Mouse (Mus musculus): Measurements from ENCODE around the gene Igsf9. TPM values are rescaled to one million over a fixed set of nuclear protein-coding genes. Genes with fewer than 3 reads are reported as not detected.

Igsf9 gene
- polyA plus RNA-seq, 1 experiment = 2.2 TPM

- Histone ChIP-seq H3K4me3 (replicated peaks; ENCODE audit: insufficient read depth, low read depth, low read length) (no peak overlapping the region), H3K27me3 (ENCODE audit: control insufficient read depth, insufficient read depth, low read length) (no peaks in the 10 kb centered on the region), H3K27ac (ENCODE audit: insufficient read depth, low read length) (no peak overlapping the region), H3K4me1 (ENCODE audit: control insufficient read depth, insufficient read depth, low read length) (no peaks in the 10 kb centered on the region)
- 23% methylated on average over 12 of the region's 12 CpGs for WGBS
- no peak for TF ChIP-seq POLR2A (IDR thresholded peaks at IDR 0.05; ENCODE audit: borderline replicate concordance, insufficient read depth, low read length)
- no peak for TF ChIP-seq CTCF (IDR thresholded peaks at IDR 0.05; ENCODE audit: borderline replicate concordance, insufficient read depth, low read depth, low read length)
- DNase-seq = no peak
These were observed 1.2 kb downstream of the Igsf9 start for GRCm38 (mm10) chr1:172482518-172483360.

- no peak for DNase-seq
- no peak overlapping the region for H3K4me3 ChIP-seq (replicated peaks; ENCODE audit: insufficient read depth, low read depth, low read length)
- TF ChIP-seq CTCF (IDR thresholded peaks at IDR 0.05; ENCODE audit: borderline replicate concordance, insufficient read depth, low read depth, low read length) (no peak), POLR2A (IDR thresholded peaks at IDR 0.05; ENCODE audit: borderline replicate concordance, insufficient read depth, low read length) (no peak)
- no peaks in the 10 kb centered on the region for H3K4me1 ChIP-seq (ENCODE audit: control insufficient read depth, insufficient read depth, low read length)
- no peak overlapping the region for H3K27ac ChIP-seq (ENCODE audit: insufficient read depth, low read length)
- no peaks in the 10 kb centered on the region for H3K27me3 ChIP-seq (ENCODE audit: control insufficient read depth, insufficient read depth, low read length)
- WGBS = 50% methylated on average over 4 of the region's 4 CpGs
These were observed 1.7 kb downstream of the Igsf9 start for GRCm38 (mm10) chr1:172483361-172483660.

DNA sequence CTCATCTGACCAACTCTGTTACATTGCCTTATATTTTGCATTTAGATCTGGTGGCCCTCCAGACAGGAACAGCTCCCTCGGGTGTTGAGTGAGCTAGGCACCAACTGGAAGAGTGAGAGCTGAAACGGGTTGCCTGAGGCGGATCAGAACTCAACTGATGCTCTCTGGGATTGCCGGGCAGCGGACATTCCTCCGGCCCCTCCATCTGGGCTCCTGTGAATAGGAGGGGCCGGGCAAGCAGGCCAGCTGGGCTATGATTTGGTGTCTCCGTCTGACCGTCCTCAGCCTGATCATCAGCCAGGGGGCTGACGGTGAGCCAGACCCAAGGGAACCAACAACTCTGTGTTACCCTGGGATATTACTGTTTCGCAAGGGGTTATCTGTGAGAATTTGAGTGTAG lies 2.6 kb downstream of the Igsf9 start:
- WGBS = 44% methylated on average over 11 of the region's 11 CpGs
- H3K4me3 ChIP-seq (replicated peaks; ENCODE audit: insufficient read depth, low read depth, low read length) = no peak overlapping the region
- no peak for TF ChIP-seq CTCF (IDR thresholded peaks at IDR 0.05; ENCODE audit: borderline replicate concordance, insufficient read depth, low read depth, low read length)
- no peak for TF ChIP-seq POLR2A (IDR thresholded peaks at IDR 0.05; ENCODE audit: borderline replicate concordance, insufficient read depth, low read length)

GRCm38 (mm10) chr1:172484671-172485070 lies 3.1 kb downstream of the Igsf9 start:
- H3K27me3 ChIP-seq (ENCODE audit: control insufficient read depth, insufficient read depth, low read length) = no peaks in the 10 kb centered on the region
- no peak overlapping the region for H3K27ac ChIP-seq (ENCODE audit: insufficient read depth, low read length)
- TF ChIP-seq POLR2A (IDR thresholded peaks at IDR 0.05; ENCODE audit: borderline replicate concordance, insufficient read depth, low read length) (no peak), CTCF (IDR thresholded peaks at IDR 0.05; ENCODE audit: borderline replicate concordance, insufficient read depth, low read depth, low read length) (no peak)
- no peak for DNase-seq
- WGBS = 49% methylated on average over 13 of the region's 13 CpGs
- H3K4me1 ChIP-seq (ENCODE audit: control insufficient read depth, insufficient read depth, low read length) = no peaks in the 10 kb centered on the region
- H3K4me3 ChIP-seq (replicated peaks; ENCODE audit: insufficient read depth, low read depth, low read length) = no peak overlapping the region

More for the DNA sequence above, 2.6 kb downstream of the Igsf9 start:
- DNase-seq = no peak
- H3K27me3 ChIP-seq (ENCODE audit: control insufficient read depth, insufficient read depth, low read length) = no peaks in the 10 kb centered on the region
- no peak overlapping the region for H3K27ac ChIP-seq (ENCODE audit: insufficient read depth, low read length)
- H3K4me1 ChIP-seq (ENCODE audit: control insufficient read depth, insufficient read depth, low read length) = no peaks in the 10 kb centered on the region

- DNase-seq = no peak
- 30% methylated on average over 6 of the region's 6 CpGs for WGBS
- H3K4me3 ChIP-seq (replicated peaks; ENCODE audit: insufficient read depth, low read depth, low read length) = no peak overlapping the region
- H3K4me1 ChIP-seq (ENCODE audit: control insufficient read depth, insufficient read depth, low read length) = no peaks in the 10 kb centered on the region
- H3K27me3 ChIP-seq (ENCODE audit: control insufficient read depth, insufficient read depth, low read length) = no peaks in the 10 kb centered on the region
- no peak overlapping the region for H3K27ac ChIP-seq (ENCODE audit: insufficient read depth, low read length)
- TF ChIP-seq POLR2A (IDR thresholded peaks at IDR 0.05; ENCODE audit: borderline replicate concordance, insufficient read depth, low read length) (no peak), CTCF (IDR thresholded peaks at IDR 0.05; ENCODE audit: borderline replicate concordance, insufficient read depth, low read depth, low read length) (no peak)
These were observed 4.2 kb downstream of the Igsf9 start for GRCm38 (mm10) chr1:172485821-172486220.

DNA sequence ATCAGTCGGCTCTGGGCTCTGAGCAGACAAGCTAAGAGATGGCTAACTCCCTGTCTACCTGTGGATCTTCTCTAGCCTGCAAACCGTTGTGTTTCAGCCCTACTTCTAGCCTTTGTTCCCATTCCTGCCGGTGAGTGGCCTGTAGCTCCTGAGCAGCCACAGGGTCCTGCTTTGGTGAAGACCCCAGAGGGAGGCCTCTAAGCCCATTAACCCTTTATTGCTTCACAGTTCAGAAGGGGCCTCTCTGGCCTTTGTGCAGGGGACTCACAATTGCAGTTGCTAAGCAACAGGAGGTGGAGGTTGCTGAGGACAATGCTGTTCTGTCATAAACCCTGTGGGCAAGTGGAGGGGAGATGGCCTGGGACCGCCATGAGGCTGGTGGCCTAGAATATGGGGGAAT lies 4.6 kb downstream of the Igsf9 start:
- WGBS = 35% methylated on average over 4 of the region's 4 CpGs
- TF ChIP-seq POLR2A (IDR thresholded peaks at IDR 0.05; ENCODE audit: borderline replicate concordance, insufficient read depth, low read length) = no peak
- no peak for TF ChIP-seq CTCF (IDR thresholded peaks at IDR 0.05; ENCODE audit: borderline replicate concordance, insufficient read depth, low read depth, low read length)
- Histone ChIP-seq H3K4me3 (replicated peaks; ENCODE audit: insufficient read depth, low read depth, low read length) (no peak overlapping the region), H3K27me3 (ENCODE audit: control insufficient read depth, insufficient read depth, low read length) (no peaks in the 10 kb centered on the region), H3K27ac (ENCODE audit: insufficient read depth, low read length) (no peak overlapping the region), H3K4me1 (ENCODE audit: control insufficient read depth, insufficient read depth, low read length) (no peaks in the 10 kb centered on the region)
- DNase-seq = no peak

DNA sequence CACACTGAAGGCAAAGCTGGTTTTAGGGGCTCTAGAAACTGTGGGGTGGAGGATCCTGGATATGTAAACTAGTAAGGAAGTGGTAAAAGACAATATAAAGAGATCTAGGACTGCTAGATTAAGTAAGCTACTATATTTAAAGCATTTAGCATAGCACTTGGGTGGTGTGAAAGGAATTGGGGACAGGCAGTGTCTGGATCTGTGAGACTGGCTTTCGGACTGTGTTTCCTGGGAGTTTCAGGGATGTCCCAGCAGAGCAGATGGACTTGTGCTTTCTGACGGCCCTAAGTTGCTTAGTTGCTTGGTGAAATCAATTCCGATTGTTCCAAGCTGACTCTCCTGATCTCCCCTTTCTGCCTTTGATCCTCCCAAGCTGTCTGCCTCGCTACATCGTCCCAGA lies 5.1 kb downstream of the Igsf9 start:
- Histone ChIP-seq H3K4me3 (replicated peaks; ENCODE audit: insufficient read depth, low read depth, low read length) (no peak overlapping the region), H3K27me3 (ENCODE audit: control insufficient read depth, insufficient read depth, low read length) (no peaks in the 10 kb centered on the region), H3K27ac (ENCODE audit: insufficient read depth, low read length) (no peak overlapping the region), H3K4me1 (ENCODE audit: control insufficient read depth, insufficient read depth, low read length) (no peaks in the 10 kb centered on the region)
- no peak for DNase-seq
- 66% methylated on average over 5 of the region's 5 CpGs for WGBS
- TF ChIP-seq CTCF (IDR thresholded peaks at IDR 0.05; ENCODE audit: borderline replicate concordance, insufficient read depth, low read depth, low read length) (no peak), POLR2A (IDR thresholded peaks at IDR 0.05; ENCODE audit: borderline replicate concordance, insufficient read depth, low read length) (no peak)

GRCm38 (mm10) chr1:172487859-172488258 lies 6.3 kb downstream of the Igsf9 start:
- H3K4me1 ChIP-seq (ENCODE audit: control insufficient read depth, insufficient read depth, low read length) = no peaks in the 10 kb centered on the region
- H3K27me3 ChIP-seq (ENCODE audit: control insufficient read depth, insufficient read depth, low read length) = no peaks in the 10 kb centered on the region
- H3K4me3 ChIP-seq (replicated peaks; ENCODE audit: insufficient read depth, low read depth, low read length) = no peak overlapping the region
- no peak for DNase-seq
- TF ChIP-seq POLR2A (IDR thresholded peaks at IDR 0.05; ENCODE audit: borderline replicate concordance, insufficient read depth, low read length) = no peak
- TF ChIP-seq CTCF (IDR thresholded peaks at IDR 0.05; ENCODE audit: borderline replicate concordance, insufficient read depth, low read depth, low read length) = no peak
- WGBS = 85% methylated on average over 4 of the region's 4 CpGs
- H3K27ac ChIP-seq (ENCODE audit: insufficient read depth, low read length) = no peak overlapping the region
